Mouse (Mus musculus): ENCODE results near the gene Mdfic. TPM values are rescaled to one million over a fixed set of nuclear protein-coding genes. Genes with fewer than 3 reads are reported as not detected.

The Mdfic gene
- polyA plus RNA-seq, 1 experiment = 0.02 TPM

- no peaks in the 10 kb centered on the region for H3K27me3 ChIP-seq (ENCODE audit: control insufficient read depth)
- H3K4me3 ChIP-seq (replicated peaks) = no peak overlapping the region
- no peaks in the 10 kb centered on the region for H3K4me1 ChIP-seq (ENCODE audit: control insufficient read depth)
- no peaks in the 10 kb centered on the region for H3K9me3 ChIP-seq (ENCODE audit: control insufficient read depth, low read length)
- H3K36me3 ChIP-seq (ENCODE audit: control insufficient read depth) = no peaks in the 10 kb centered on the region
- no peak for TF ChIP-seq TAL1 (IDR thresholded peaks at IDR 0.05; ENCODE audit: low read length)
- TF ChIP-seq GATA1 (IDR thresholded peaks at IDR 0.05; ENCODE audit: low read length) = no peak
Measured at GRCm38 (mm10) chr6:15770128-15770527, 49.7 kb downstream of the Mdfic start.

DNA sequence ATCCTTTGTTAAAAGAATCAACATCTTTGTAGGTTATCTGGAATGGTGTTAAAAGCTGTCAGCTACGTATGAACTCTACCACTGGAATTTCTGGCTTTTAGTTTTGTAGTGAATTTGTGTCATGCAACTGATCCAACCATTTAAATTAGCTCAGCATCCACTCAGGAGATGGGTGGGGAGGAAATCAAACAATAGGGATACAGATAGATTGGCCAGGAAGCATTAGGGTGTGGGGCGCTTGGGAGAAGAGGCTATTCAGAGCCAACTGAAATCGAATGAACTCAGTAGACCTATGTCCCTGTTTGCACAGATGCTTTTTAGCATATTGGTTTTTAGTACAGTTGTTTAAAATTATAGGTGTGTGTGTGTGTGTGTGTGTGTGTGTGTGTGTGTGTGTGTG is 56.6 kb downstream of the Mdfic start:
- H3K9me3 ChIP-seq (ENCODE audit: control insufficient read depth, low read length) = no peaks in the 10 kb centered on the region
- TF ChIP-seq GATA1 (IDR thresholded peaks at IDR 0.05; ENCODE audit: low read length) (no peak), TAL1 (IDR thresholded peaks at IDR 0.05; ENCODE audit: low read length) (no peak)
- H3K27me3 ChIP-seq (ENCODE audit: control insufficient read depth) = no peaks in the 10 kb centered on the region
- H3K4me1 ChIP-seq (ENCODE audit: control insufficient read depth) = no peaks in the 10 kb centered on the region
- H3K36me3 ChIP-seq (ENCODE audit: control insufficient read depth) = no peaks in the 10 kb centered on the region
- no peak overlapping the region for H3K4me3 ChIP-seq (replicated peaks)

DNA sequence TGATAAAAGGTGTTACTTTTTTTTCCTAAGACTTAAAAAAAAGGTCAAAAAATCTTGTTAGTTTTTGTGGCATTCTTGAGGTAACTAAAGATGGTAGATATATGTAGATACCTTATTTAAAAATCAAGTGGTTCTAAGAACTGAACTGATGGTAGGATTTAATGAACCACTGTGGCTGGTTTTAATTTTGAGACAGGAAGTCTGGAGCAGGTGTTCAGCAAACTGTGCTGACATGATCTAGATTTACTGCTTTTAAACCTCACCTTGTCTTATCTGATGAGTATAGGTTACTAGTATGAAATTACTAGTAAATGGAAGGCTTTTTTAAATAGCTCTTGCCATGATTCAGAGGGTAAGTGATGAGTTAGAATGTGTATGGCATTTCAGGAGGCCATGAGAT is 59.7 kb downstream of the Mdfic start:
- H3K4me3 ChIP-seq (replicated peaks) = no peak overlapping the region
- no peak for TF ChIP-seq TAL1 (IDR thresholded peaks at IDR 0.05; ENCODE audit: low read length)
- TF ChIP-seq GATA1 (IDR thresholded peaks at IDR 0.05; ENCODE audit: low read length) = no peak
- no peaks in the 10 kb centered on the region for H3K27me3 ChIP-seq (ENCODE audit: control insufficient read depth)
- H3K4me1 ChIP-seq (ENCODE audit: control insufficient read depth) = no peaks in the 10 kb centered on the region
- H3K36me3 ChIP-seq (ENCODE audit: control insufficient read depth) = no peaks in the 10 kb centered on the region
- no peaks in the 10 kb centered on the region for H3K9me3 ChIP-seq (ENCODE audit: control insufficient read depth, low read length)

- no peaks in the 10 kb centered on the region for H3K36me3 ChIP-seq (ENCODE audit: control insufficient read depth)
- no peak for TF ChIP-seq TAL1 (IDR thresholded peaks at IDR 0.05; ENCODE audit: low read length)
- no peak for TF ChIP-seq GATA1 (IDR thresholded peaks at IDR 0.05; ENCODE audit: low read length)
- H3K27me3 ChIP-seq (ENCODE audit: control insufficient read depth) = no peaks in the 10 kb centered on the region
- no peak overlapping the region for H3K4me3 ChIP-seq (replicated peaks)
- H3K9me3 ChIP-seq (ENCODE audit: control insufficient read depth, low read length) = no peaks in the 10 kb centered on the region
- no peaks in the 10 kb centered on the region for H3K4me1 ChIP-seq (ENCODE audit: control insufficient read depth)
Measured at GRCm38 (mm10) chr6:15780688-15781087, 60.2 kb downstream of the Mdfic start.

- Histone ChIP-seq H3K27me3 (ENCODE audit: control insufficient read depth) (no peaks in the 10 kb centered on the region), H3K36me3 (ENCODE audit: control insufficient read depth) (no peaks in the 10 kb centered on the region), H3K9me3 (ENCODE audit: control insufficient read depth, low read length) (no peaks in the 10 kb centered on the region), H3K4me3 (replicated peaks) (no peak overlapping the region), H3K4me1 (ENCODE audit: control insufficient read depth) (no peaks in the 10 kb centered on the region)
- TF ChIP-seq TAL1 (IDR thresholded peaks at IDR 0.05; ENCODE audit: low read length) (no peak), GATA1 (IDR thresholded peaks at IDR 0.05; ENCODE audit: low read length) (no peak)
Measured at GRCm38 (mm10) chr6:15789523-15790500, 69.4 kb downstream of the Mdfic start.

DNA sequence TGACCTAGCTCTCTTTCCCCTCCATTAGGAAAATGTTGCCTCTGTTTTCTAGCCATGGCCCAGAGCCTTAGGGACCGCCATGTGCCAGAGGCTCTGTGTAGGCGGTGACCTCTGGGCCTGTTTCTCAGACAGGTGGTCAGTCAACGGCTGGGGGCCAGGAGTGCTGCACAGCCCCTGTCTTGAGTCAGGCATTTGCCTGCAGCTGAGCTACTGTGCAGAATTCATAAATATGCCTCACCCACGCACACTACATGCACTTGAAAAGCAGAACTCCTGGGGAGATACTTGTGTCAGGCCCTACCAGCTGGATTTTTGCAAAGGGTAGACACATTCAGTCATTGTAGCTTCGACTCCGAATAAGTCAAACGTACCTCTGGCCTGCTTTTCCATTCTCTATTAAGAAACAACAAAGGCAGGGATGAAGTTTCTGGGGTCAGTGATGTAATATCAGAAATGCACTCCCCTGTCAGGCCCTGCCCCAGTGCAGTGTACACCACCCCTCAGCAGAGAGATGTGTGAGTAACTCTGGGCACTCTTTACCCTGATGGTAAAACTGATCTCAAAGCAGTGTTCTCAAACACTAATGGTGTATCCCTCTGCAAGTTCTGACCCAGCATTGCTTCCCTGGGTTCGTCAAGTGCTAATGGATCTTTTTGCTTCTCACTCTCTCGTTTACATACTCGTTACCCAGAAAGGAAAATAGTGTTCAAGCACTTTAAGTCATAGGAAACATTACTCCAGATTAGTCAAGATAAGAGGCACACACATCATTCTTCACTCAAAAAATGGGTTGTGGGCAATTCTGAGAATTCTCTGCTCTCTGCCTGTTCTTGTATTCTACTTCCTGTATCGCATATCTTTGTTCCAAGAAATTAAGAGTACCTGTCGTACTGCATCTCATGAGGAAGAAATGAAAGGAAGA is 72.5 kb downstream of the Mdfic start:
- H3K27me3 ChIP-seq (ENCODE audit: control insufficient read depth) = no peaks in the 10 kb centered on the region
- H3K36me3 ChIP-seq (ENCODE audit: control insufficient read depth) = no peaks in the 10 kb centered on the region
- no peak overlapping the region for H3K4me3 ChIP-seq (replicated peaks)
- no peaks in the 10 kb centered on the region for H3K4me1 ChIP-seq (ENCODE audit: control insufficient read depth)
- TF ChIP-seq TAL1 (IDR thresholded peaks at IDR 0.05; ENCODE audit: low read length) = no peak
- TF ChIP-seq GATA1 (IDR thresholded peaks at IDR 0.05; ENCODE audit: low read length) = no peak
- no peaks in the 10 kb centered on the region for H3K9me3 ChIP-seq (ENCODE audit: control insufficient read depth, low read length)

- no peaks in the 10 kb centered on the region for H3K9me3 ChIP-seq (ENCODE audit: control insufficient read depth, low read length)
- no peak overlapping the region for H3K4me3 ChIP-seq (replicated peaks)
- no peaks in the 10 kb centered on the region for H3K4me1 ChIP-seq (ENCODE audit: control insufficient read depth)
- H3K27me3 ChIP-seq (ENCODE audit: control insufficient read depth) = no peaks in the 10 kb centered on the region
- H3K36me3 ChIP-seq (ENCODE audit: control insufficient read depth) = no peaks in the 10 kb centered on the region
- TF ChIP-seq GATA1 (IDR thresholded peaks at IDR 0.05; ENCODE audit: low read length) (no peak), TAL1 (IDR thresholded peaks at IDR 0.05; ENCODE audit: low read length) (no peak)
Measured at GRCm38 (mm10) chr6:15793602-15794345, 73.3 kb downstream of the Mdfic start.

DNA sequence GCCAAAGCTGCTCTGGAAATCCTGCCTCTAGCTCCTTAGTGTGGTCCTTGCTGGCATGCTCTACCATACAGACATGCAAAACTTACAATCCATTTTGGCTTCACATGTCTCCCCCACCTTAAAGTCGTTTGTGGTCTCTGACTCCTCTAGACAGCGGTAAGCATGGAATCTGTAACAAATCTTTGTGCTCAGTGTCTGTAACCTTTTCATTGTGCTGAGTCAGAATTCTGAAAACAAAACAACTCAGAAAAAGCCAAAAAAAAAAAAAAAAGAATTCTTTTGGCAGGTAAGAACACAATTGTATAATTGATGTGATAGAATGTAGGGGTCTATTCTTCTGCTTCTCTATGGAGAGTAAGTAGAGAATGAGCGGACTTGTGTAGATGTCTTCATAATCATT is 74.3 kb downstream of the Mdfic start:
- H3K9me3 ChIP-seq (ENCODE audit: control insufficient read depth, low read length) = no peaks in the 10 kb centered on the region; the same call in 1 of the 2 replicates
- no peaks in the 10 kb centered on the region for H3K4me1 ChIP-seq (ENCODE audit: control insufficient read depth)
- H3K4me3 ChIP-seq (replicated peaks) = no peak overlapping the region
- TF ChIP-seq GATA1 (IDR thresholded peaks at IDR 0.05; ENCODE audit: low read length) = no peak
- no peak for TF ChIP-seq TAL1 (IDR thresholded peaks at IDR 0.05; ENCODE audit: low read length)
- H3K36me3 ChIP-seq (ENCODE audit: control insufficient read depth) = peaks cover 2% of the 10 kb centered on the region; the same call in 1 of the 2 replicates
- H3K27me3 ChIP-seq (ENCODE audit: control insufficient read depth) = no peaks in the 10 kb centered on the region
